Mouse (Mus musculus): ENCODE measurements at regions not wholly inside any gene's neighbourhood (a gene's known extent, or its start where the extent isn't known, plus 50 kb on each side); places are given as distances from the start of the nearest gene placed in this dataset.

DNA sequence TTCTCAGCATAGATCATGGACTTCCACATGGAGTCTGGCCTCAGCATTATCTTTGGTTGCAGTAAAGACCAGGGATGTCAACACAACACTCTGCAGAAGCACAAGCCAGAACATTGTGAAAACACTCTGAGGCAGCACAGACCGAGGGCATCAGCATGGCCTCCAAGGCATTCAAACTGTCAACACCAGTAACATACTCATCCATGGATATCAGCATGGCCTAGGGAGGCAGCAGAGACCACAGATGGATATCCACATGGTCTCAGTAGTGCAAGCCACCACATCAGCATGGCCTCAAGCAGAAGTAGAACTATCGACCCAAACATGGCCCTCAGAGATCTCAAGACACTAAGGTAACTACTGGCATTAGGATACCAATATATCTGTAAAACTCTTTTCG lies 935.8 kb downstream of the Slitrk1 start:
- TF ChIP-seq ZC3H11A (IDR thresholded peaks at IDR 0.05; ENCODE audit: low read depth, low read length) (no peak), SIN3A (IDR thresholded peaks at IDR 0.05; ENCODE audit: low read length) (no peak), EP300 (IDR thresholded peaks at IDR 0.05; ENCODE audit: low read length) (no peak), ELF1 (IDR thresholded peaks at IDR 0.05; ENCODE audit: low read depth, low read length) (no peak), CTCF (conservative IDR thresholded peaks at IDR 0.05 in 1 of 2, IDR thresholded peaks at IDR 0.05 in 1 of 2; ENCODE audit: low read depth in 2 of 2, low read length in 2 of 2) (no peak), TCF12 (IDR thresholded peaks at IDR 0.05; ENCODE audit: low read depth, low read length) (no peak), CHD1 (IDR thresholded peaks at IDR 0.05; ENCODE audit: low read depth, low read length) (no peak), TBP (conservative IDR thresholded peaks at IDR 0.05; ENCODE audit: low read depth, low read length) (no peak)

Measured in CH12.LX (cell line).